Mouse (Mus musculus) adipose tissue, adult 10 weeks (tissue): ENCODE data around the gene Zbtb6. TPM values are rescaled to one million over a fixed set of nuclear protein-coding genes. Genes with fewer than 3 reads are reported as not detected.

Experiments
- polyA plus RNA-seq: library from polyadenylated mRNA; stranded (reverse); fragments of 350-450 nt; fragmentation: Illumina TruSeq; extraction: RNeasy Lipid Tissue Mini Kit (QIAGEN cat#74804); gene quantifications from one replicate; pipeline ENCODE4 v1.2.3, GENCODE M21; 2014; ENCODE audit warnings: low read depth, low replicate concordance

Zbtb6 gene
- 7.8 TPM for polyA plus RNA-seq

DNA sequence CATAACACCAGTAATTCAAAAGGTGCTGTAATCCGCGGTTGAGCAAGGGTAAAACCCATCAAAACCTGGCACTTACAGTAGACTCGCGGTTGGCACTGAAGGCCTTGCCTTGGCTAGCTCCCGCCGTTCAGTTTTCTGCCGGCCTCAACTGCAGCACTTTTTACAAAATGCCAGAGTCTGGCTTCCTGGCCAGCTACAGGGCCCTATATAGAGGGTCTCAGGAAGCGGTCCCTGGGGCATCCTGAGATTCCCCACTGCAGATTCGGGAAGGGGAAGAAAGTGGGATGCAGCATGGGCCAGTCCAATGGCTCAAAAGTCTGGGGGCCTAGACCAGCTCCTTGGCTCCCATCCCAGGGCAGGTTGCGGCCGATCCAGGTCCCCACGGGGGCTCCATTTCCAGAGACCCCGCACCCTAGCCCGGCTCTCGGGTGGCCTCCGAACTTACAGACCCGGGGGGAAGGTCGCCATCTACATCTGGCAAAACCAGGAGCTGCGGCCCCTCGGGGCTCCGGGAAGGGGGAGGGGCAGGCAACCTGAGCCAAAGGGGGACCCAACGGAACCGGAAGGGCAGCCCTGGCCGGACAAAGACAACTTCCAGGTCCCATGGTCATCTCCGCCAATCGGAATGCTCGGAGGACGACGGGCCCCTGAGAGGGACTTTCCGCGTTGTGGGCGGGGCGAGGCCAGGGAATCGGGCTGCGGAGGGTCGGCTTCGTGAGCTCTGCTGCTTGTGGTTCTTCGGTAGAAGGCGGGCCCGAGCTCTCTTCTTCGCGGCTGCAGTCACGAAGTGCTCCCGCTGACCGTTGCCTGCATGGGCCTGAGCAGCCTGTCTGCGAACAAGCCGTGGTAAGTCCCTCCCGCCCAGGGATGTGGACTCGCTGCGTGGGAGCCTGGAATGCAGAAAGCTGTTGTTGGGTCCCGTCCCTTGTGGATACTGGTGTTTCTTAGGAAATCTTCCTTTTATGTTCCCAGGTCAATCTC is at the start of gene Zbtb6, which contains the start of the genes Zbtb26 and Rabgap1:
Gene Zbtb6 (minus strand): TSS at position 561 of the 981 bp plus-strand sequence.
Gene Zbtb26 (minus strand): TSS at position 525 of the 981 bp plus-strand sequence.
Gene Rabgap1 (plus strand): TSS at position 669 of the 981 bp plus-strand sequence.

DNA sequence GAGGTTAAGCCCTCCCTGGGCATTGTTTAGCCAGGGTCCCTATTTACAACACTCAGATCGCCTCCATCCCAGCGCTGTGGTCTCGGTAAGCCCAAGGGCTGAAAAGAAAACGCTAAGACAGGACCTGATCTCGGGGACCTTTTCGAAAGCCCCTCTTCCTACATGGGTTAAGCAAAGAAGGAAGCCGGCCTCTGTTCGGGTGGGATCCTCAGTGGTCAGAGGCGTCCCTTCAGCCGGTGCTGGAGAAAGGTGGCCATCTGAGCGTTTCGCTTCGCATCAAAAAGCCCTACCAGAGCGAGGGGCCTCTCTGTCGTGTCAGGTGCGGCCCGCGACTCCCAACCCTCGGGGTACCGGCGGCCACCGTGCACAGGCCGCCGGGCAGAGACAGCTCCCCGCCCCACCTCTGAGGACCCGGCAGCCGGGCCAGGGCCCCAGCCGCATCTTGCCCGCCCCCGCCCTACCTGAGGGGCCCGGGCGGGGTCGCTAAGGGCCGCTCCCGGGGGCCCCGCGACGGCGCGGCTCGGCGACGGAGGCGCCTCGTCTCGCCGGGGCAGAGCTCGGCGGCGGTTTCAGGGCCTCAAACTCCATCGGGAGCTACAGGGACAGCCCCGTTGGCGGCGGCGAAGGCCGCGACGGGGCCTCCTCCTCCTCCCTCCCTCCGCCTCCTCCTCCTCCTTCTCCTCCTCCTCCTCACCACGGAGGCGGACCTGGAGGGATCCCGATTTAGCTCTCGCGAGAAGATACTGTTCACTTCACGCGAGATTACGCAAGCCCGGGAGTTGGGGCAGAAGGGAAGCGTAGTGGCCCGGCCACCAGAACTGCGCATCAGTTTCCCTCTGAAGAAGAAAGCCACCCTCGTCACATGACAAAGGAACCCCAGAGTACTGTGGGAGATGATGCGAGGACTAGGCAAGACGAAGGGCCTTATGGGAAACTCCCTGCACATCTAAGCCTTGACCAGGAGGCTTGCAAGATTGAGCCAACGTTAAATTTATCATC is 20.4 kb downstream of the Zbtb6 start, which contains the start of gene Rc3h2:
Gene Rc3h2 (minus strand): TSS at position 598 of the 999 bp plus-strand sequence.

Other genes with a start within 250 kb of the Zbtb6 start
- not detected for gene Olfr366, start 231.6 kb downstream of the Zbtb6 start, polyA plus RNA-seq
- gene Olfr368, start 116.7 kb downstream of the Zbtb6 start, polyA plus RNA-seq, result not detected
- gene Pdcl, start 83.8 kb downstream of the Zbtb6 start, polyA plus RNA-seq, result 26.6 TPM
- 9.9 TPM for gene Rc3h2, start 20.3 kb downstream of the Zbtb6 start, polyA plus RNA-seq
- gene Zbtb26, start within 50 bp of the Zbtb6 start, polyA plus RNA-seq, result 5.0 TPM
- gene Rabgap1, start 108 bp upstream of the Zbtb6 start, polyA plus RNA-seq, result 29.3 TPM
- gene Gpr21, start 73.2 kb upstream of the Zbtb6 start, polyA plus RNA-seq, result 0.26 TPM